Comparison of ENCODE assay signal across 8 mouse cellular contexts in genomic region chr19:6531832-6532471, GRCm38 (mm10). TPM values are rescaled to one million over a fixed set of nuclear protein-coding genes. Genes with fewer than 3 reads are reported as not detected.
A peak's percentile ranks its signal among the peaks of the same experiment; 100 is the strongest.
DNase-seq lines count a peak whose midpoint lies in the region; ATAC-seq and TF ChIP-seq lines count a peak whose summit lies in the region.

No protein-coding gene starts in this region.

- 19% methylated on average over 36 of the region's 36 CpGs for WGBS in cerebellum, adult 2 months
- WGBS in bone marrow, adult 2 months = 3% methylated on average over 36 of the region's 36 CpGs
- WGBS in heart, embryonic 12.5 days = 2% methylated on average over 36 of the region's 36 CpGs
- WGBS in kidney, embryonic 16.5 days = 1% methylated on average over 35 of the region's 36 CpGs
- 2% methylated on average over 36 of the region's 36 CpGs for WGBS in midbrain, embryonic 11.5 days

- H3K4me2 ChIP-seq in heart, embryonic 12.5 days = peak overlapping the region; percentile 84
- peak overlapping the region; percentile 92 for H3K4me2 ChIP-seq in kidney, embryonic 16.5 days (replicated peaks; ENCODE audit: low read depth, low read length)
- peak overlapping the region; percentile 89 for H3K4me2 ChIP-seq in midbrain, embryonic 11.5 days

- no peak overlapping the region for H3K4me3 ChIP-seq in cerebellum, adult 2 months (replicated peaks; ENCODE audit: insufficient read depth, low read depth, low read length)
- H3K4me3 ChIP-seq in bone marrow, adult 2 months (replicated peaks; ENCODE audit: control insufficient read depth, low read depth, low read length) = no peak overlapping the region
- H3K4me3 ChIP-seq in heart, embryonic 12.5 days = peak overlapping the region; percentile 52
- H3K4me3 ChIP-seq in kidney, embryonic 16.5 days (ENCODE audit: low read length) = peak overlapping the region; percentile 51
- H3K4me3 ChIP-seq in midbrain, embryonic 11.5 days (ENCODE audit: low read depth, low read length) = peak overlapping the region; percentile 42

- DNase-seq in cerebellum, adult 2 months = peak in 1 of 2 experiments; percentile 70
- DNase-seq in cerebellum, adult 18-20 months = no peak
- DNase-seq in midbrain, embryonic 11.5 days (ENCODE audit: low spot score, missing footprints) = peak; percentile 95
- no peak for DNase-seq in Muller cell, postnatal 12 days (ENCODE audit: inconsistent ontology term)
- DNase-seq in frontal cortex, postnatal 25 days (ENCODE audit: low spot score in 2 of 2) = no peak

- peak overlapping the region; percentile 92 for H3K27ac ChIP-seq in cerebellum, adult 2 months (ENCODE audit: insufficient read depth, low read length)
- no peak overlapping the region; the same call in 1 of the 2 replicates for H3K27ac ChIP-seq in bone marrow, adult 2 months (ENCODE audit: control insufficient read depth, insufficient read depth, low read depth, low read length, poor library complexity)
- no peak overlapping the region for H3K27ac ChIP-seq in heart, embryonic 12.5 days (ENCODE audit: poor library complexity, severe bottlenecking)
- peak overlapping the region; percentile 78 for H3K27ac ChIP-seq in kidney, embryonic 16.5 days (ENCODE audit: low read length)
- no peak overlapping the region for H3K27ac ChIP-seq in midbrain, embryonic 11.5 days (ENCODE audit: low read depth, low read length)

- H3K4me1 ChIP-seq in cerebellum, adult 2 months (ENCODE audit: control insufficient read depth, insufficient read depth, low read length) = peaks cover 88% of the 10 kb centered on the region
- no peaks in the 10 kb centered on the region for H3K4me1 ChIP-seq in bone marrow, adult 2 months (ENCODE audit: control insufficient read depth, insufficient read depth, low read length)
- peaks cover 29% of the 10 kb centered on the region for H3K4me1 ChIP-seq in heart, embryonic 12.5 days (replicated peaks)
- H3K4me1 ChIP-seq in kidney, embryonic 16.5 days (ENCODE audit: insufficient read depth, low read length) = peaks cover 55% of the 10 kb centered on the region
- peaks cover 36% of the 10 kb centered on the region for H3K4me1 ChIP-seq in midbrain, embryonic 11.5 days (ENCODE audit: control insufficient read depth, insufficient read depth, low read length)

- no peaks in the 10 kb centered on the region for H3K36me3 ChIP-seq in heart, embryonic 12.5 days
- H3K36me3 ChIP-seq in kidney, embryonic 16.5 days (ENCODE audit: insufficient read depth, low read length) = no peaks in the 10 kb centered on the region
- no peaks in the 10 kb centered on the region for H3K36me3 ChIP-seq in midbrain, embryonic 11.5 days (ENCODE audit: control insufficient read depth, insufficient read depth, low read length)

- no peaks in the 10 kb centered on the region for H3K27me3 ChIP-seq in cerebellum, adult 2 months (ENCODE audit: control insufficient read depth, insufficient read depth, low read length)
- H3K27me3 ChIP-seq in heart, embryonic 12.5 days (replicated peaks) = peaks cover 78% of the 10 kb centered on the region
- H3K27me3 ChIP-seq in kidney, embryonic 16.5 days (ENCODE audit: insufficient read depth, low read length) = peaks cover 20% of the 10 kb centered on the region
- H3K27me3 ChIP-seq in midbrain, embryonic 11.5 days (ENCODE audit: control insufficient read depth, insufficient read depth, low read length) = no peaks in the 10 kb centered on the region; the same call in 1 of the 2 replicates

- no peak for TF ChIP-seq CTCF in cerebellum, adult 2 months (IDR thresholded peaks at IDR 0.05; ENCODE audit: borderline replicate concordance, insufficient read depth, low read depth, low read length)
- no peak for TF ChIP-seq CTCF in bone marrow, adult 2 months (IDR thresholded peaks at IDR 0.05; ENCODE audit: control insufficient read depth, insufficient read depth, low read length)

- no peak for TF ChIP-seq POLR2A in cerebellum, adult 2 months (IDR thresholded peaks at IDR 0.05; ENCODE audit: borderline replicate concordance, insufficient read depth, low read length)
- peak; percentile 10; the same call in 1 of the 2 replicates for TF ChIP-seq POLR2A in bone marrow, adult 2 months (IDR thresholded peaks at IDR 0.05; ENCODE audit: borderline replicate concordance, control insufficient read depth, low read depth, low read length)

- peak overlapping the region; percentile 63; the same call in 1 of the 2 replicates for H3K9ac ChIP-seq in heart, embryonic 12.5 days
- peak overlapping the region; percentile 78 for H3K9ac ChIP-seq in kidney, embryonic 16.5 days (replicated peaks; ENCODE audit: low read length)
- H3K9ac ChIP-seq in midbrain, embryonic 11.5 days (ENCODE audit: low read length) = peak overlapping the region; percentile 85

- H3K9me3 ChIP-seq in heart, embryonic 12.5 days (replicated peaks) = no peaks in the 10 kb centered on the region
- no peaks in the 10 kb centered on the region for H3K9me3 ChIP-seq in kidney, embryonic 16.5 days (ENCODE audit: low read length)
- H3K9me3 ChIP-seq in midbrain, embryonic 11.5 days (ENCODE audit: control insufficient read depth, low read length) = no peaks in the 10 kb centered on the region

- ATAC-seq in heart, embryonic 12.5 days (ENCODE audit: insufficient number of reproducible peaks, low FRiP score) = no peak
- peak; percentile 24; the same call in 1 of the 2 replicates for ATAC-seq in kidney, embryonic 16.5 days (ENCODE audit: low FRiP score, low TSS enrichment)
- peak; percentile 31; the same call in 1 of the 2 replicates for ATAC-seq in midbrain, embryonic 11.5 days (ENCODE audit: low FRiP score)

RNA-seq across cellular contexts. Expression of gene Slc22a12, which starts 10.9 kb away (rescaled TPM):
- 0.15 and 0.24 TPM in 2 replicates for polyA plus RNA-seq in cerebellum, adult 2 months (2012; rRNA removed)
- 1.0 TPM in 1 of 2 replicates, not detected in the other for polyA plus RNA-seq in bone marrow, adult 2 months (2011; ENCODE audit: insufficient read depth, insufficient read length, low replicate concordance, missing spikeins)
- polyA plus RNA-seq in heart, embryonic 12.5 days (2016; fragmentation: Nextera tagmentation; extraction: Ambion mirVana) = not detected in 2 replicates
- 27.4 and 27.7 TPM in 2 replicates for polyA plus RNA-seq in kidney, embryonic 16.5 days (2015; fragmentation: Nextera tagmentation; extraction: Ambion mirVana)
- polyA plus RNA-seq in midbrain, embryonic 11.5 days (2014; fragmentation: Nextera tagmentation; extraction: Ambion mirVana) = not detected in 2 replicates

Comparison
In these comparisons a context has a peak if more than half of its experiments do, and no peak if none do; other contexts are left out.
1. H3K27ac ChIP-seq: peak in cerebellum, adult 2 months (single experiment) and kidney, embryonic 16.5 days (single experiment); none in bone marrow, adult 2 months (single experiment), heart, embryonic 12.5 days (single experiment) and midbrain, embryonic 11.5 days (single experiment).
2. H3K4me3 ChIP-seq: peak in heart, embryonic 12.5 days (single experiment), kidney, embryonic 16.5 days (single experiment) and midbrain, embryonic 11.5 days (single experiment); none in cerebellum, adult 2 months (single experiment) and bone marrow, adult 2 months (single experiment).
3. RNA of gene Slc22a12, which starts 10.9 kb away (polyA plus RNA-seq): 27.4 to 27.7 TPM in kidney, embryonic 16.5 days; 1.0 TPM in bone marrow, adult 2 months, 0.15 to 0.24 TPM in cerebellum, adult 2 months, not detected in heart, embryonic 12.5 days and not detected in midbrain, embryonic 11.5 days; every median in the first group is over 10 times any median in the second.
4. Peak in every context shown above with its lines, with median percentiles within 50 percentile points of each other: H3K4me2 ChIP-seq and H3K9ac ChIP-seq.